Mouse (Mus musculus) hindbrain, embryonic 10.5 days (tissue): Measurements from ENCODE around the gene Gtf3a. TPM values are rescaled to one million over a fixed set of nuclear protein-coding genes. Genes with fewer than 3 reads are reported as not detected.

Experiments used
- DNase-seq: peaks from one replicate; pipeline ENCODE4 v3.0.0-alpha.2; 2017; ENCODE audit warnings: low spot score
- H3K27ac ChIP-seq: fragments of 300-500 bp; sonication (generic); 2 replicates; pipeline ENCODE4 v1.5.1; 2016; ENCODE audit warnings: mild to moderate bottlenecking, moderate library complexity
- H3K27me3 ChIP-seq: fragments of 300-500 bp; sonication (generic); 2 replicates; pipeline ENCODE4 v1.6.1; 2016; ENCODE audit warnings: mild to moderate bottlenecking; ENCODE audit not compliant: poor library complexity, insufficient read depth, severe bottlenecking
- H3K36me3 ChIP-seq: fragments of 300-500 bp; sonication (generic); 2 replicates; pipeline ENCODE4 v1.6.1; 2016; ENCODE audit warnings: mild to moderate bottlenecking, moderate library complexity
- H3K4me1 ChIP-seq: fragments of 300-500 bp; sonication (generic); replicated peaks from 2 replicates; pipeline ENCODE4 v1.6.1; 2016; ENCODE audit warnings: mild to moderate bottlenecking
- H3K4me3 ChIP-seq: fragments of 300-500 bp; sonication (generic); 2 replicates; pipeline ENCODE4 v1.5.1; 2016; ENCODE audit warnings: mild to moderate bottlenecking, moderate library complexity
- H3K9me3 ChIP-seq: fragments of 300-500 bp; sonication (generic); 2 replicates; pipeline ENCODE4 v1.6.1; 2016; ENCODE audit warnings: mild to moderate bottlenecking, moderate library complexity
- WGBS: fragments of 180-500 bp; shearing (Covaris S2); methylation state at CpG from one replicate; pipeline ENCODE4 v1.1.7; 2016; 5-methylcytosine and 5-hydroxymethylcytosine counted together
- polyA plus RNA-seq: library from polyadenylated mRNA; unstranded; fragments of >200 nt; fragmentation: Nextera tagmentation; extraction: Ambion mirVana; gene quantifications from 2 replicates; pipeline ENCODE4 v1.2.1, GENCODE M21; 2016

Gene Gtf3a
- polyA plus RNA-seq, 1 experiment from 2014 or later, result 115 TPM

DNA sequence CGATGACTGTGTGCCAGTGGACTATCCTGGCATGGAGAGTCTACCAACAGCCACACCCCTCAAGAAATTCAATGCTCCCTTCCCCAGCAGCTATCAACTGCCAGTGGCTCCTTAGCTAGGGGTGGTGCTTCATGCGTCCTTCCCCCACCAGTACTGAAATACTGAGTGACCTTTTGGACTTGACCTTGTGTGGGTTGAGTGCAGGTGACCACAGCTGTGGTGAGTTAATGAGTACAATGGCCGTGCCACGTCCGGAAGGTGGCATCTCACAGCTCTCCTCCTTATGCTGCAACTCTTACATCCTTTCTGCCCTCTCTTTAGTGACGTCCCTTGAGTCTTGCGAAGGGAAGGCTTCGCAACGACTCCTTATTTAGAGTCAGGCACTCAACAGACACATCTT lies 24.9 kb downstream of the Gtf3a start:
- H3K4me3 ChIP-seq, result no peak overlapping the region
- no peaks in the 10 kb centered on the region for H3K9me3 ChIP-seq
- H3K27me3 ChIP-seq, result peaks cover 4% of the 10 kb centered on the region; the same call in 1 of the 2 replicates
- H3K4me1 ChIP-seq, result peaks cover 12% of the 10 kb centered on the region
- H3K27ac ChIP-seq, result no peak overlapping the region
- 90% methylated on average over 9 of the region's 9 CpGs for WGBS
- H3K36me3 ChIP-seq, result no peaks in the 10 kb centered on the region
- no peak for DNase-seq

DNA sequence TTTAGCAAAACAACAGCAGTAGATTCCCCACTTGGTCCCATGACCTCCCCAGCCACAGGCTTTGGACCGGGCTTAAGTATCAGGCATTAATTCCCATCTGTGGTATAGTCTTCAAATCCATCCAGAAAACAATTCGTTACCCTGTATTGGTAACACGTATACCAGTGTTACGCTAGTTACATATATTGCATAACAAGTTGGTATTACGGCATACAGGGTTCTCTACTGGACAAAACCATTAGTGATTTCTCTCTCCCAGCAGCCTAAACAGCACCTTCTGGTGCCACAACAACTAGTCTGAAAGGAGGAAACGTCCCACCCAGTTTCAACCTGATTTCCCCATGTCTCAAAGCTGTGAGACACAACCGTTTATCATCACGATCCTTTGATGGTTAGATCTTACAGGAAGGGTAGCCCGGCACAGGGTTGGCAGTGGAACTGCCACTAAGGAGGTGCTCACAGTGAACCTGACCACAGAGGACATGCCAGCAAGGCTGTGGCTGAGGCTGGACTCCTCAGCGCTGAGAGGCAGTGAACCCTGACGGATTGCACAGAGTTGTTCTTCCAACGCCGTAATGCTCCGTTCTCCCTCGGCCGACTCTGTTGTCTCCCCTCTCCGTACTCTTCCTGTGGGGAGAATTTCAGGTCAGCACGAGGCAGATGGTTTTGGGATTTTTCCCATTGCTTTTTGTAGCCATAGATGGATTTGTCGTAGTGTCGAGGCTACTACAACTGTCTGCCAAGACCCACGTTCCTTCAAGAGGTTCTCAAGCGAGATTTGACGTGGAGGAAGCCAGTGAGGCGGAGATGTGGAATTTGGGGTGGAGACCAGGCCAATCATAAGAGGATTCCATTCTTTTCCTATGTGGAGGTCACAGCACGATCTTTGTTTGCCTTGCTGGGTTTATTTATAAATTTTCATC lies 25.7 kb downstream of the Gtf3a start:
- 84% methylated on average over 25 of the region's 25 CpGs for WGBS
- H3K4me3 ChIP-seq, result no peak overlapping the region
- H3K27me3 ChIP-seq, result peaks cover 4% of the 10 kb centered on the region; the same call in 1 of the 2 replicates
- no peaks in the 10 kb centered on the region for H3K9me3 ChIP-seq
- H3K4me1 ChIP-seq, result peaks cover 6% of the 10 kb centered on the region
- DNase-seq, result no peak
- no peak overlapping the region for H3K27ac ChIP-seq
- no peaks in the 10 kb centered on the region for H3K36me3 ChIP-seq

DNA sequence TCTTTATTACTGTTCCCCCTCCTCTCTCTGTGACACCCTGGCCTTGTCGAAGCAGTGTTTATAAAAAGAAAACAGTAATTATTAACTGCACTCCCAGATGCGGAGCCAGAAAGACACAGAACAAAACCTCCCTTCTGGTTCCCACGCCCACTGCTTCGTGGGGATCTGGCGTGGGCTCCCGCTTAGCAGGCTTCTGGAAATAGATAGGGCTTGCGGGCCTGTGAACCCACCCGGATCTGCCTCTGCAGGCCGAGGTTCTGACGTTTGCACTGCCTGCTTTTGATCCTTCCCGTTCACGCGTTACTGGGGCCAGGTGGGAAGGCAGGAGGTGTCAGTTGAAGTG lies 26.3 kb downstream of the Gtf3a start:
- Histone ChIP-seq H3K4me3 (no peak overlapping the region), H3K27ac (no peak overlapping the region), H3K9me3 (no peaks in the 10 kb centered on the region), H3K36me3 (no peaks in the 10 kb centered on the region), H3K4me1 (no peaks in the 10 kb centered on the region), H3K27me3 (peaks cover 4% of the 10 kb centered on the region; the same call in 1 of the 2 replicates)
- 77% methylated on average over 13 of the region's 13 CpGs for WGBS
- no peak for DNase-seq

DNA sequence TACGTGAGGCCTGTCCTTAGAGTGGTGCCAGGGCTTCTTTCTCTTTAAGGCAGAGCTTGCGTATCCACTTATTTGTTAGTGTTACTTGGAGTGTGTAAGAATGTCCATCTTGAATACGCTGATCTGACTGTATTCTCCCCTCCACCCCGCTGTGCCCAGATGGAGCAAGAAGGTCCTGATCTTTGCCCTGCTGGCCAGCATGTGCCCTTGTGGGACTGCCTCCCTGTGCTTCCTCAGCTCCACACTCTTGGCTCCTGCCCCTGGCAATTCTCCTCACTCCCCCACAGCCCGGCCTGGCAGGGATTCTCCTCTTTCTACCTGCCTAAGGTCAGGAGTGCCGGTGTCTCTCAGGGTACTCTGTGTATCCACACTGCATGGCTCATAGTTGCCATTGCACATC lies 32.9 kb downstream of the Gtf3a start:
- Histone ChIP-seq H3K36me3 (no peaks in the 10 kb centered on the region), H3K27ac (no peak overlapping the region), H3K4me3 (no peak overlapping the region), H3K27me3 (peaks cover 45% of the 10 kb centered on the region), H3K9me3 (no peaks in the 10 kb centered on the region), H3K4me1 (no peaks in the 10 kb centered on the region)
- no peak for DNase-seq
- 78% methylated on average over 6 of the region's 6 CpGs for WGBS

DNA sequence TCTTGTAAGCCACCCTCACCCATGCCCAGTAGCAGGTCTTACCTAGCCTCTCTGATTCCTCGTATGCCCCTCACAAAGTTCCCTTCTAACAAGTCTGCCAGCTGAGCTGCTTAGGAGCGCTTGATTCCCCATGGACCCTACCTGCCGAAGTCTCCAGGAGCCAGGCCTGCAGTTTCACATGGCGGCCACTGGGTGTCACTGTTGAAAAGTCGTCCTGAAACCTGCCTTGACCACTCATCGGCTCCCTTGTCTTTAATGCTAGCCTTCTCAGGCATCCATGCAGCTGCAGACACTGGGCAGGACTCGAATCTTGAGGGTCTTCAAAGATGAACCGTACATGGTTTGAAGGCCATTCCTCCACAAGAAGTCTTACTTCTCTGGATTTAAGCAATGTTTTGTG lies 34.8 kb downstream of the Gtf3a start:
- DNase-seq, result peak; percentile 68
- no peaks in the 10 kb centered on the region for H3K36me3 ChIP-seq
- 12% methylated on average over 8 of the region's 8 CpGs for WGBS
- peaks cover 45% of the 10 kb centered on the region for H3K27me3 ChIP-seq
- no peak overlapping the region for H3K4me3 ChIP-seq
- no peak overlapping the region for H3K27ac ChIP-seq
- H3K4me1 ChIP-seq, result no peaks in the 10 kb centered on the region
- no peaks in the 10 kb centered on the region for H3K9me3 ChIP-seq

DNA sequence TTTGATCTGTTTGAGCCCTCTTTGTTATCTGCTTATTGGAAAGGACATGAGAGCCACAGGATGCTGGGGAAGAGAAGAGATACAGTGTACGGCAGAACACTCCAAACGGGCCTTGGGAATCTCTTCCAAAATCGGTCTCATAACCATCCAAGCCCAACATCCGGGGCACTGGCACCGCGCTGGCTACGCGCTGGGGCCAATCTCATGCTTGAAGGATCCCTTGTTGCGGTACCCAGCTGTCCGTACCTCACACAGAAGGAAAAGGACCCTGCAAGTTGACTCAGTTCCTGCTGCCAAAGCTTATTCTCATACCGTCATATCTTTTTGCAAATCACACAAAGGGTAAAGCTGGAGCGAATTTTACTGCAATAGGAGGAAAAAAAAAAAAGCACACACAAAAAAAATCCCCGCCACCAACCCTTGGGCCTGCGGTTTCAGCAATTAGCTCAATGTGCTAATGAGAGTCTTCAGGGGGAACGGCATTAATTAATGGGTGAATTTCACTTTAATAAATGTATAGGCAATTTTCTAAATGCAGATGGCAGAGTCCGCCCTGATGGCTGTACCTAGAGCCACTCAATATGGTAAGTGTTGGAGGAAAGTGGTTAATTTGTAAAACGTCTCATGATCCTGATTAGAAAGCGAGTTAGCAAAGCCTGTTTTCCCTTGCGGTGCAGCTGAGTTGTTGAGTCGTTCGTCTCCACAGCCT lies 37.4 kb downstream of the Gtf3a start:
- H3K4me1 ChIP-seq, result no peaks in the 10 kb centered on the region
- DNase-seq, result no peak
- H3K27ac ChIP-seq, result no peak overlapping the region
- peaks cover 45% of the 10 kb centered on the region for H3K27me3 ChIP-seq
- no peak overlapping the region for H3K4me3 ChIP-seq
- H3K36me3 ChIP-seq, result no peaks in the 10 kb centered on the region
- WGBS, result 71% methylated on average over 21 of the region's 21 CpGs
- H3K9me3 ChIP-seq, result no peaks in the 10 kb centered on the region

DNA sequence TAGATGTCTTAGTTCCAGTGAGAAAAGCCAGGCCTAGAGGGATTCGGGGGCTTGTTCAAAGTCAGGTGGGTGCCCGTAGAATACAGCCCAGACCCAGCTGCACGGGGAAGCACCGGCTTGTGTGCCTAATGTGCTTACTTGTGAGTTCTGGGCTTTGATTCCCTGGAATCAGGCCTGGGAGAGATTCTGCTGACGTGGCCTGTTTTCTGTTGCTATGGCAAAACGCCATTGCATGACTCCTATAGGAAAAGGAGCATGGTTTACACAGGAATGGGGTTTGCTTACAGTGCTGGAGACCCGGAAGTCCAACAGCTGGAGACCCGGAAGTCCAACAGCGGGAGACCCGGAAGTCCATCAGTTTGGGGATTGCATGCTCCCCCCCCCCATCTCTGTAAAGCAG lies 39.1 kb downstream of the Gtf3a start:
- Histone ChIP-seq H3K27me3 (peaks cover 29% of the 10 kb centered on the region), H3K27ac (no peak overlapping the region), H3K4me1 (no peaks in the 10 kb centered on the region), H3K4me3 (no peak overlapping the region), H3K36me3 (no peaks in the 10 kb centered on the region), H3K9me3 (no peaks in the 10 kb centered on the region)
- DNase-seq, result no peak
- 90% methylated on average over 10 of the region's 10 CpGs for WGBS

DNA sequence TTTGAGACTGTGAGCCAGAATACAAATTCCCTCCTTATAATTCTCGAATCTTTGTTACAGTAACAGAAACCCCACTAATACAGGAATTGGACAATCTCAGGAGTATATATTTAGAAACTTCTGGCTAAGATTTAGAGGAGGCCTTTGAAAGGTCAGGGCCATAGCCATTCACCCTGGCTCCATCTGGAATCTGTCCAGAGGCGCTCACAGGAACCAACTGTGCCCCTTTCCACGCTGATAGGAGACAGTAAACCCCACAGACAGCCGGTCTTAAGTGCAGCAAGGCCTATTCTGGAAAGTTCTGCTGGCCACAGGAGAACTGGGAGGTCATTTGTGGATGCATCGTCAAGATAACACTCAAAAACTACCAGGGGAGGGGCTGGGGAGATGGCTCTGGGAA lies 40.6 kb downstream of the Gtf3a start:
- H3K9me3 ChIP-seq, result no peaks in the 10 kb centered on the region
- no peaks in the 10 kb centered on the region for H3K36me3 ChIP-seq
- H3K27me3 ChIP-seq, result peaks cover 21% of the 10 kb centered on the region
- WGBS, result 88% methylated on average over 5 of the region's 5 CpGs
- no peak for DNase-seq
- no peak overlapping the region for H3K4me3 ChIP-seq
- H3K27ac ChIP-seq, result no peak overlapping the region
- no peaks in the 10 kb centered on the region for H3K4me1 ChIP-seq

DNA sequence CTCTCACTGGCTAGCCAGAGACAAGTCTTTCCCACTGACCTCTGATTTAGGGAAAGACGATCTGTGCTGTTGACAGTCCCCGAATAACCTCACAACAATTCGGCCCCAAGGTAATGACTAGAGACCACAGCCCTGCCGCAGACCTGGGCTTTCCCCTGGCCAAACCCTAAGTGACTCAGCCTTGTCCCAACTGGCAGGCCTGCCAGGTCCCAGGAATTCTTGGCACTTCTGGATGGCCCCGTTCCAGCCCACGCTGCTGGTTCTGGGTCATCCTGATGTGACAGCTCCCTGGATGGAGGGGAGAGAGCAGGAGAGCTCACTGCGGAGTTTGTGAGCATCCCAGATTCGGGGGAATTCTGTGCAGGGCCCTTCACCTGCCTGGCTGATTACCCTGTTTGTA lies 45.1 kb downstream of the Gtf3a start:
- H3K27me3 ChIP-seq, result no peaks in the 10 kb centered on the region
- DNase-seq, result no peak
- H3K9me3 ChIP-seq, result no peaks in the 10 kb centered on the region
- H3K4me3 ChIP-seq, result no peak overlapping the region
- no peaks in the 10 kb centered on the region for H3K36me3 ChIP-seq
- 84% methylated on average over 8 of the region's 8 CpGs for WGBS
- H3K4me1 ChIP-seq, result no peaks in the 10 kb centered on the region
- H3K27ac ChIP-seq, result no peak overlapping the region

DNA sequence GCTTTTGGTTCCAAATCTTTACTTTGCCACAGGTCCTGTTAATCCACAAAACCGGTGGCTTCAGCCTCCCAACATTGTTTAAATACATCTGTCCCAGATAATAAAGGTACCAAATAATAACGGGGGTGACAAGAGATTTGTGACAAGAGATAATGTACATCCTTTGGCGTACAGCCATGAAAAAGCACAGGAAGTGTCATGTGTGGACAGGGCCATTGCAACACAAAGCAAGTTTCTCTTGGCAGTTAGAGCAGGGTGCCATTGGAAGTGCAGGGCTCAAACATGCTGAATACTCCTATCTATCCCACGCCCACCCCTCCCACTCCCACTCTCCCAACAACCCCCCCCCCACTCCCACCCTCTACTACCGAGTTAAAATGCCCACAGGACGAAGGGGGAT lies 46.5 kb downstream of the Gtf3a start:
- H3K27ac ChIP-seq, result no peak overlapping the region
- no peaks in the 10 kb centered on the region for H3K4me1 ChIP-seq
- 80% methylated on average over 6 of the region's 6 CpGs for WGBS
- no peak overlapping the region for H3K4me3 ChIP-seq
- H3K36me3 ChIP-seq, result no peaks in the 10 kb centered on the region
- DNase-seq, result no peak
- H3K9me3 ChIP-seq, result 0 out of 2 replicates have a peak, but pooled peaks cover 6% of the 10 kb centered on the region
- H3K27me3 ChIP-seq, result no peaks in the 10 kb centered on the region

DNA sequence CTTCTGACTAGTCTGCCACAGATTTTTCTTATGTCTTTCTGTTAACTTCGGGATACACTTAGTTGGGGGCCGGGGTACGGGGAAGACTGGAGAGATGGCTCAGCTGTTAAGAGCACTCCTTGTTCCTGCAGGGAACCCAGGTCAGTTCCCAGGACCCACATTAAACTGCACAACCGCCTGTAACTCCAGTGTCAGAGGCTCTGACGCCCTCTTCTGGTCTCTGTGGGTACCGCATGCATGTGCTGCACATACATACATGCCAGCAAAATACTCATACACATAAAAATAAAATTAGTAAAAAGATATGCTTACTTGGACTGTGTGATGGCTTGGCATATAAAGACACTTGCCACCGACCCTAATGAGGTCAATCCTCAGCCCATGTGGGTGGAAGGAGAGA lies 48.4 kb downstream of the Gtf3a start:
- no peak overlapping the region for H3K4me3 ChIP-seq
- WGBS, result 83% methylated on average over 7 of the region's 7 CpGs
- no peak overlapping the region for H3K27ac ChIP-seq
- 0 out of 2 replicates have a peak, but pooled peaks cover 11% of the 10 kb centered on the region for H3K9me3 ChIP-seq
- no peaks in the 10 kb centered on the region for H3K4me1 ChIP-seq
- no peaks in the 10 kb centered on the region for H3K36me3 ChIP-seq
- DNase-seq, result no peak
- H3K27me3 ChIP-seq, result no peaks in the 10 kb centered on the region

DNA sequence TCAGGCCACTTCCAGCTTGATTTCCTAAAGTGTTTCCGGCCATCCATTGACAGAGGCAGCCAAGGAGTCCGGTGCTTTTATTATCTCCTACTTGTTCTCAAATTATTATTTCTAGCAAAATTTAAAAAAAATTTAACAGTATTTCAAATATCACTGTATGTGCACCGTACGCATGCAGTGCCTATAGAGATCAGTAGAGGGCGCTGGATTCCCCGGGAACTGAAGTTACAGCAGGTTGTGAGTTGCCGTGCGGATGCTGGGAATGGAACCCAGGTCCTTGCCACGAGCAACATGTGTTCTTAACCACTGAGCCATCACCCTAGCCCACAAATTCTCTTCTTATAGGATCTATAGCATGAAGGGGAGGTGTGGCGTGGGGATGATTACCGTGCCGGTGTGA lies 50.3 kb downstream of the Gtf3a start:
- 94% methylated on average over 12 of the region's 12 CpGs for WGBS
- H3K4me3 ChIP-seq, result no peak overlapping the region

DNA sequence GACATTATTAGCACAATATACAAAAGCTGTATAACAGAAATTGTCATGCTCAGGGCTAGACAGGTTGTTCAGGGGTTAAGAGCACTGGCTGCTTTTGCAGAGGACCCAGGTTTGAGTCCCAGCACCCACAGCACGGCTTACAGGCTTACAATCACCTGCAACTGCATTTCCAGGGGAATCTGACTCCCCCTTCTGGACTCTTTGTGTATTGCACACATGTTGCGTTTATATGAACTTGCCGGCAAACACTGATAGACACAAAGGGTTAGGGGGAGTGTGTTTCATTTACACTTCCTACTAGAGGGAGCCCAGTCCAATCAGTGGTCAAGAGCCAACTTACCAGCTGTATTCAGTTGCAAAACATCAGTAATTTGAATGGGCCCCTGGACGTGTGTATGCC lies 52.9 kb downstream of the Gtf3a start:
- Histone ChIP-seq H3K4me3 (no peak overlapping the region), H3K27ac (no peak overlapping the region), H3K4me1 (no peaks in the 10 kb centered on the region), H3K27me3 (no peaks in the 10 kb centered on the region), H3K36me3 (no peaks in the 10 kb centered on the region), H3K9me3 (peaks cover 23% of the 10 kb centered on the region)
- WGBS, result 85% methylated on average over 4 of the region's 4 CpGs
- no peak for DNase-seq

More for the DNA sequence above, 50.3 kb downstream of the Gtf3a start:
- H3K27ac ChIP-seq, result no peak overlapping the region
- no peak for DNase-seq
- H3K9me3 ChIP-seq, result peaks cover 18% of the 10 kb centered on the region
- H3K27me3 ChIP-seq, result no peaks in the 10 kb centered on the region
- H3K4me1 ChIP-seq, result no peaks in the 10 kb centered on the region
- H3K36me3 ChIP-seq, result no peaks in the 10 kb centered on the region
